Mouse (Mus musculus) lung, postnatal 0 days (tissue): ENCODE data around the gene Arhgef16. TPM values are rescaled to one million over a fixed set of nuclear protein-coding genes. Genes with fewer than 3 reads are reported as not detected.

Source experiments
- ATAC-seq: fragments of 200-750 bp; cut with Nextera tagmentation; 2 replicates; pipeline ENCODE4 v1.8.0; 2017; ENCODE audit warnings: moderate library complexity
- DNase-seq: peaks from one replicate; pipeline ENCODE4 v3.0.0-alpha.2; 2016; ENCODE audit warnings: low spot score
- H3K27ac ChIP-seq: fragments of 300-500 bp; sonication (generic); 2 replicates; pipeline ENCODE4 v1.5.1; 2014; ENCODE audit warnings: antibody characterized with exemption, mild to moderate bottlenecking, low read length, mixed read lengths
- H3K27me3 ChIP-seq: fragments of 300-500 bp; sonication (generic); replicated peaks from 2 replicates; pipeline ENCODE4 v1.6.1; 2014; ENCODE audit warnings: low read length, mixed read lengths; ENCODE audit not compliant: insufficient read depth
- H3K36me3 ChIP-seq: fragments of 300-500 bp; sonication (generic); 2 replicates; pipeline ENCODE4 v1.6.1; 2014; ENCODE audit warnings: low read length, mixed read lengths; ENCODE audit not compliant: insufficient read depth
- H3K4me1 ChIP-seq: fragments of 300-500 bp; sonication (generic); 2 replicates; pipeline ENCODE4 v1.6.1; 2014; ENCODE audit warnings: antibody characterized with exemption, low read depth, low read length, mixed read lengths; ENCODE audit not compliant: insufficient read depth
- H3K4me2 ChIP-seq: fragments of 300-500 bp; sonication (generic); replicated peaks from 2 replicates; pipeline ENCODE4 v1.6.1; 2014; ENCODE audit warnings: low read depth, mild to moderate bottlenecking, low read length, moderate library complexity, mixed read lengths
- H3K4me3 ChIP-seq: fragments of 300-500 bp; sonication (generic); 2 replicates; pipeline ENCODE4 v1.5.1; 2014; ENCODE audit warnings: low read depth, low read length
- H3K9ac ChIP-seq: fragments of 300-500 bp; sonication (generic); replicated peaks from 2 replicates; pipeline ENCODE4 v1.6.1; 2014; ENCODE audit warnings: low read depth, mild to moderate bottlenecking
- H3K9me3 ChIP-seq: fragments of 300-500 bp; sonication (generic); 2 replicates; pipeline ENCODE4 v1.6.1; 2016; ENCODE audit warnings: low read length, mixed read lengths
- CTCF ChIP-seq: IDR thresholded peaks from 2 replicates; pipeline ENCODE4 v1.5.1; 2016; ENCODE audit warnings: antibody characterized with exemption, mild to moderate bottlenecking
- EP300 ChIP-seq: IDR thresholded peaks from 2 replicates; pipeline ENCODE4 v1.6.1; 2016; ENCODE audit warnings: antibody characterized with exemption, mild to moderate bottlenecking, control low read depth
- WGBS: fragments of 180-500 bp; shearing (Covaris S2); extraction: QIAGEN DNeasy Blood & Tissue Kit; methylation state at CpG from one replicate; pipeline ENCODE4 v1.1.7; 2014; 5-methylcytosine and 5-hydroxymethylcytosine counted together
- polyA plus RNA-seq: library from polyadenylated mRNA; unstranded; fragments of >200 nt; fragmentation: Nextera tagmentation; extraction: Ambion mirVana; gene quantifications from 2 replicates; pipeline ENCODE4 v1.2.1, GENCODE M21; 2015

Arhgef16 gene
- 15.9 and 20.2 TPM in 2 replicates for polyA plus RNA-seq

DNA sequence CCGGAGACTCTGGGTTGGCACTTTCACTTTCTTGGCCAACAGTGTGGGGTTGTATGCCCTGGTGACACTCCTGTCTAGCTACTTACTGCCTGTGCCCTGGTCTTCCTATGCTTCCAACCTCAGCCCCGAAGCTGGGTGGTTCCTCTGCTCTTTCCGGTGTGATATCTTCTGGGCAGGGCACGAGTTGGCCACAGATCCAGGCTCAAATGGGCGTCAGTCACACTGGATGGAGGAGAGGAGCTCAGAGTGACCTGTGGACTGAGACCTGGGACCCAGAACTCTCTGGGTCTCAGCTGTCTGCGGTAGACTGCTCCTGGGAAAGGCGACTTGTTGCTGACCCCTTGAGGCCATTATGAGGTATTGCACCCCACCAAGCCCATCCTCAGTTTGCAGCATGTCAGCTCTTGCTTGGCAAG is at the start of gene Arhgef16:
TSS of gene Arhgef16 (minus strand) at position 211 of the 416 bp plus-strand sequence.
- H3K9ac ChIP-seq = no peak within 1 kb of the TSS
- no peaks in the 10 kb centered on the region for H3K9me3 ChIP-seq
- 0 out of 2 replicates have a peak within 1 kb of the TSS, but pooled peaks have one; percentile 9 for H3K27ac ChIP-seq
- no peak within 1 kb of the TSS; the same call in 1 of the 2 replicates for H3K4me2 ChIP-seq
- H3K4me1 ChIP-seq = no peaks in the 10 kb centered on the region; the same call in 1 of the 2 replicates
- TF ChIP-seq EP300 (no peak), CTCF (peak; percentile 94)
- no peaks in the 10 kb centered on the region for H3K36me3 ChIP-seq
- no peak for ATAC-seq
- DNase-seq = peak; percentile 72
- H3K4me3 ChIP-seq = no peak within 1 kb of the TSS
- whole genome bisulfite sequencing = 21% methylated on average over 7 of the region's 7 CpGs
- H3K27me3 ChIP-seq = no peaks in the 10 kb centered on the region; the same call in 1 of the 2 replicates

DNA sequence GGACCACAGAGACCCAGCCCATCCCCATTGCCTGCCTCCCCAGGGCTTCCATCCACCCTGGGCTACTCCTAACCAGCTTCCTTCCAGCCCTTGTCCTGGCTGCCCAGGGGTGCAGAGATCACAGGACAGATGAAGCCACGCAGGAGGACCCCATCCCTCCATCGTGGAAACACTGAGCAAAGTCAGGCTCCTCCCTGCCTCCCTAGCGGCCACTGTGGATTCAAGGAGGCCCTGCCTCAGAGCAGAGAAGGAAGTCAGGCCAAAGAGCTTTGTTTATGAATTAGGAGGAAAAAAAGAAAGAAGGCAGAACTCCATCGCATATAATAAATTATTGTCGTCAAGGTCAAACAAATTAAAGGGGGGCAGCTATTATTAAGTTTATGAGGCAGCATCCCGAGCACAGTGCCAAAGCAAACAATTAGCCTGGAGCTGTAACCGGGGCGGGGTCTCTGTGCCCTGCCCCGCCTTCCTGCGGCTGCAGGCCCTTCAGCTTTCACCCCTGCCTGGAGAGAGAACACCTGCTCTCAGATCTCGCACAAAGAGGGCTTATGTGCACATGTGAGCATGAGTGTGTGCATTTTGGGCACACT is 46.8 kb upstream of the Arhgef16 start:
- no peaks in the 10 kb centered on the region for H3K9me3 ChIP-seq
- H3K4me1 ChIP-seq = peaks cover 8% of the 10 kb centered on the region; the same call in 1 of the 2 replicates
- no peak overlapping the region for H3K27ac ChIP-seq
- no peak overlapping the region for H3K4me3 ChIP-seq
- H3K9ac ChIP-seq = no peak overlapping the region
- TF ChIP-seq CTCF (peak; percentile 49), EP300 (peak; percentile 76)
- ATAC-seq (peak; percentile 75), DNase-seq (peak; percentile 71)
- no peak overlapping the region for H3K4me2 ChIP-seq
- H3K27me3 ChIP-seq = no peaks in the 10 kb centered on the region
- H3K36me3 ChIP-seq = no peaks in the 10 kb centered on the region
- 5% methylated on average over 11 of the region's 11 CpGs for WGBS

DNA sequence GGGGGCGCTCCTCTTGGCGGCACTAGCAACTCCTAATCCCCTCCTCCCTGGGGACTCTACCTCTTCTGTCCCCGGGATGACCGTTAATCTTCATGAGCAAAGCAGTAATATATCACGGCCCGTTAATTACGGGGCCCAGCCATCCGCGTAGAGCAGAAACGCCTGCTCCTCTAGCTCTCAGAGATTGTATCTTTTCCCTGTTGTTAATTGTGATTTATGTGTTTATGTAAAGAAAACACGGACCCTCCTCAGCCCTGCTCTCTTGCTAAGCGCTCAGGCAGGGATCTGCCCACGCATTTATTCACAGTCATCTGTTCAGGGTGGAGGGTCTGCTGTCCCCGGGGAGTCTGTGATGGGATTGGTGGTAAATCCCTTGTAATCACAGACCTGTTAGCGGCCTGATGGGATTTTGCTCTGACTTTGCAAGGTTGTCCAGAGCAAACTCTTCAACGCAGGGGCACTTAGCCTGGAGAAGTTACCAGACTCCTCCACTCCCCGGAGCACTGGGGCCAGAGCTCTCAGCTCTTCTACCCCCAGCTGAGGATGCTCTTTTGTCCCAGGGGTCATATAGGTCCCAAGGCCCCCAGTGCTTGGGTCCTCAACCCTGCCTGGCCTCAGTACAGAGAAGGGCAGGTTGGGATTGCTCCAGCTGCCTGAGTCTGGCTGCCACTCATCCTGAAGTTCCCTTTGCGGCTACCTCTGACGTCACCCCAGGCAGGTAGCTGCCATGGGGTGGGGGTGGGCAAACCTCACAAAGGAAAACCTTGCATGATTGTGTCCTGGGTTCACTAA is 45.5 kb upstream of the Arhgef16 start:
- H3K9ac ChIP-seq = no peak overlapping the region
- peaks cover 8% of the 10 kb centered on the region; the same call in 1 of the 2 replicates for H3K4me1 ChIP-seq
- ATAC-seq (no peak), DNase-seq (no peak)
- H3K4me3 ChIP-seq = no peak overlapping the region
- H3K36me3 ChIP-seq = no peaks in the 10 kb centered on the region
- TF ChIP-seq EP300 = no peak
- no peak for TF ChIP-seq CTCF
- H3K4me2 ChIP-seq = no peak overlapping the region
- no peak overlapping the region for H3K27ac ChIP-seq
- 49% methylated on average over 19 of the region's 19 CpGs for WGBS
- H3K9me3 ChIP-seq = no peaks in the 10 kb centered on the region
- H3K27me3 ChIP-seq = no peaks in the 10 kb centered on the region

DNA sequence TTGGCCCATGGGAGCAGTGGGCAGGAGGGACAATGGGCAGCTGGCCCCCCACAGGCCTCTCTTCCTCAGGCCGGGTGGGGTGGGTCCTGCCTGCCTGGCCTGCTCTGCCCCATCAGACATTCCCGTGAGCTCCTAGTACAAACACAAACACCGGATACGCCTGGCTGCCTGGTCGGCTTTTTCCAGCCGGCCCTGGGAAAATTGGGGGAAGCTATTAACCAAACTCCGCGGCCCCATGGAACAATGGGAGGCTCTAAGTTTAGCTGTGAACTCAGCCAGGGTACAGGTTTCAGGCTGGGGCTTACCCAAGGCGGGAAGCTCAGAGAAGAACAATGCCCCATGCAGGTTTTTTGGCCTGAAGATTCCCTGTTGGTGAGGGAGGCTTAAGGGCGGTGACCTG is 35.2 kb upstream of the Arhgef16 start:
- Histone ChIP-seq H3K4me1 (no peaks in the 10 kb centered on the region; the same call in 1 of the 2 replicates), H3K4me2 (no peak overlapping the region), H3K27ac (no peak overlapping the region), H3K4me3 (no peak overlapping the region), H3K9ac (no peak overlapping the region), H3K9me3 (no peaks in the 10 kb centered on the region), H3K36me3 (no peaks in the 10 kb centered on the region; the same call in 1 of the 2 replicates), H3K27me3 (no peaks in the 10 kb centered on the region)
- 33% methylated on average over 10 of the region's 10 CpGs for WGBS
- no peak for TF ChIP-seq CTCF
- peak; percentile 71; the same call in 1 of the 2 replicates for TF ChIP-seq EP300
- ATAC-seq = peak; percentile 87
- DNase-seq = peak; percentile 61

DNA sequence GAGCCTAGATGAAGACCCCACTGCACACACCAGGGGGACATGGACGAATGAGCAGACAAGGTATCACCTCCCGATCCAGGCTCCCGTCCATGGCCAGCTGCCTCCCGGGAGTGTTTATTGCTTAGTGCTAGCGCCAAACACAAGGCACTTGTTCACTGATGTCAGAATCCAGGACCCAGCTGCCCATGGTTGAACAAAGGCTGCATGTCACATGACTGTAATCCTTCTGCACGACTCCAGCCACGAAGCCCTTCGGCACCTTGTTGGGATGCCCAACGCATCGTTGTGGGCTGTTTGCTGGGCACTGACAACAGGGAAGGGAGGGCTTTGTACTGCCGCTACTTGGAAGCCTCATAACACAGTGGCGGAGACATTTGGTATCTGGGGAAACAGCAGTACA is 34.3 kb upstream of the Arhgef16 start, which contains the start of gene B230104I21Rik:
TSS of gene B230104I21Rik (plus strand) at position 367 of the 400 bp plus-strand sequence.
- WGBS = 74% methylated on average over 12 of the region's 12 CpGs
- Histone ChIP-seq H3K27me3 (no peaks in the 10 kb centered on the region), H3K4me3 (no peak within 1 kb of the TSS), H3K27ac (no peak within 1 kb of the TSS), H3K9ac (no peak within 1 kb of the TSS), H3K4me1 (no peaks in the 10 kb centered on the region; the same call in 1 of the 2 replicates), H3K9me3 (no peaks in the 10 kb centered on the region), H3K36me3 (no peaks in the 10 kb centered on the region), H3K4me2 (peak within 1 kb of the TSS; percentile 31)
- ATAC-seq (no peak), DNase-seq (no peak)
- TF ChIP-seq CTCF = no peak
- TF ChIP-seq EP300 = no peak
